Mouse (Mus musculus) cerebellum, adult 2 months (tissue): ENCODE results near the gene Pla2g1b.

Experiments used
- CTCF ChIP-seq: fragments of 200-500 bp; IDR thresholded peaks from 2 replicates; pipeline ENCODE4 v1.5.1; 2011; ENCODE audit warnings: low read depth, mild to moderate bottlenecking, control low read depth, low read length, moderate library complexity, borderline replicate concordance; ENCODE audit not compliant: insufficient read depth
- POLR2A ChIP-seq: fragments of 200-500 bp; IDR thresholded peaks from 2 replicates; pipeline ENCODE4 v1.6.1; 2011; ENCODE audit warnings: low read length, control low read depth, borderline replicate concordance; ENCODE audit not compliant: insufficient read depth

DNA sequence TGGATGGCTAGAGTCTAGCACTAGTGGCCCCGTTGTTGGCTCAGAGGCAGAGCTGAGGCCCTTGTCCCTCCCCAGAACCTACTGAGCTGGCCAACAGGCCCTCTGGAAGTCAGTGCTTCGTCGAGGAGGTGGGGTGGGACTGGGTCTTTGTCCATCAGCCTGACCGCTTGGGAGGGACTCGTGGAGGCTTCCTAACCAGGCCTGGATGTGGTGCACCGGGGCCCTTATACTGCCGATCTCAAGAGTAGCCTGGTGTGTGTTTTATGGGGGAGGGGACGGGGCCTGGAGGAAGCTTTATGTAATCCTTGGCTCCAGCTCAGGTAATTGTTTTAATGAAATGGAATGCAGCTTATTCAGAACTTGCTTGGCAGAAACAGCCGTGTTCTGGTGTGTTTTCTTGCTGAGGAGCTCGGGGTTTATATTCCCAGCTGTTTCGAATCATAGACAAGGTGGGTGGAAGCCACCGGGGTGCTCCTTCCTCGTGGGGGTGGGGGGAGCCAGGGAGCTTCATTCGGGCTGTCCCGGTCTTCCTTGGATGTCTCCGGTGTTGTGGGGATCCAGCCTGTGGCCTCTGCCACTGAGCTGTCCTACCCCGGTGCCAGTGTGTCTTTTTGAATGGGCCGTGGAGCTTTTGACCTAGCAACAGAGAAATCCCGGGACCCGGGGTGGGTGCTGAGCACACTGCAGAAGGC, 49.0 kb downstream of the Pla2g1b start:
- no peak for TF ChIP-seq CTCF
- no peak for TF ChIP-seq POLR2A
